Mouse (Mus musculus): ENCODE measurements around the gene Vps16. TPM values are rescaled to one million over a fixed set of nuclear protein-coding genes. Genes with fewer than 3 reads are reported as not detected.

The Vps16 gene
- polyA plus RNA-seq, 1 experiment from 2014 or later, result 83.2 TPM

DNA sequence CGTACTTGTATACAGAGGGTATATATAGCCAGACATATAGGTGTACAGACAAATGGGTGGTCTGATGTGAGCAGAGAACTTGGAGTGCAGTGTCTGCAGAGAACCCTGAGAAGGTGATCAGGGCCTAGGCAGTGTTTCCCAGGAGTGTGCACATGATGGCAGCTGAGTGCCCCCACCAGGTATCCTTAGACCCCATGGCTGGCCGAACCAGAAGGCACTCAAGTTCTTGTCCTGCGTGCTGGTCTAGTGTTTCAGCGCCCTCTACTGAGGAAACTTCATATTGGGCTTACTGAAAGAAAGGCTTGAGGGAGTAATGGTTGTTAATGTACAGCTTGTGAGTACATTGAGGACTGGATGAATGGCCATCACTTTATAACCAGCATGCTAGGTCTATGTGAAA lies 9.0 kb downstream of the Vps16 start:
- H3K27me3 ChIP-seq (ENCODE audit: control insufficient read depth, insufficient read depth, low read length), result no peaks in the 10 kb centered on the region
- no peak overlapping the region for H3K4me2 ChIP-seq (ENCODE audit: low read depth, low read length)
- 19% methylated on average over 4 of the region's 4 CpGs for whole genome bisulfite sequencing
- no peak overlapping the region for H3K27ac ChIP-seq (ENCODE audit: low read length)
- H3K36me3 ChIP-seq (ENCODE audit: control insufficient read depth, insufficient read depth, low read length), result no peaks in the 10 kb centered on the region; the same call in 1 of the 2 replicates
- no peak for ATAC-seq (ENCODE audit: insufficient read depth, low FRiP score)
- H3K4me1 ChIP-seq (ENCODE audit: control insufficient read depth, insufficient read depth, low read length), result no peaks in the 10 kb centered on the region
- H3K4me3 ChIP-seq (replicated peaks; ENCODE audit: low read length), result no peak overlapping the region
- no peak overlapping the region for H3K9ac ChIP-seq (ENCODE audit: low read length)
- no peaks in the 10 kb centered on the region for H3K9me3 ChIP-seq (replicated peaks; ENCODE audit: control insufficient read depth, low read length)

DNA sequence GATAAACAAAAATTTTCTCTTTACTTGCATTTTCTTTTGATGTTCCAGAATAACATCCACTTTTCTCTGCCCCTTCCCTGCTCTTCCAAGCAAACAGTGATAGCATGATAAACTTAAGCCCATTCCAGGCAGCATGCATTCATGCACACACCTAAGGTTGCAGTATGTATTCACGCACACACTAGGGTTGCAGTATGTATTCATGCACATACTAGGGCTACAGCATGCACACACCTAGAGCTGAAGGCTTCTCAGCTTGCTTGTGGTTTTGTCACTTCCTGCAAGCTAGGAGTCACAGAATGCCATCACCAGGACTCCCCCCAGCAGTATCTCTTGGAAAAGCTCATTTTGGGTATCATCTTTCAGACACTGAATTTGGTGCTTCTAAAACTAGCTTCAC lies 12.6 kb downstream of the Vps16 start:
- 92% methylated on average over 1 of the region's 1 CpGs for WGBS

DNA sequence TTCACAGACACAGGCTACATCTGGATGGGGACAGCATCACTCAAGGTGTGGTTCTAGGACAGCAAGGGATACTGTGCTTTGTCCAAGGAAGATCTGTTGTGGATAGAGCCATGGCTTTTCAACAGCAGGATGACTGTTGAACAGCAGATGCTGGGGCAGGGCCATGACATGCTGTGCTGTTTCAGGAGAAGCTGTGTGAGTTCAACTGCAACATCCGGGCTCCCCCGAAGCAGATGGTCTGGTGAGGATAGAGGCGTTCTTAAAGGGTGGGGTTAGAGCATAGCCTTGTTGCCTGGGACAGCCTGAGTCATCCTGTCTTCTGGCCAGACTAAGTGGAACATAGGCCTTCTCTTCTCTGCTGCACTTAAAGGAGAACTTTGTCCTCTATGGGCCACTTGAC lies 14.7 kb downstream of the Vps16 start:
- H3K9me3 ChIP-seq (replicated peaks; ENCODE audit: control insufficient read depth, low read length), result no peaks in the 10 kb centered on the region
- no peaks in the 10 kb centered on the region for H3K4me1 ChIP-seq (ENCODE audit: control insufficient read depth, insufficient read depth, low read length)
- ATAC-seq (ENCODE audit: insufficient read depth, low FRiP score), result no peak
- no peak overlapping the region for H3K4me3 ChIP-seq (replicated peaks; ENCODE audit: low read length)
- H3K27ac ChIP-seq (ENCODE audit: low read length), result no peak overlapping the region
- peaks cover 9% of the 10 kb centered on the region; the same call in 1 of the 2 replicates for H3K36me3 ChIP-seq (ENCODE audit: control insufficient read depth, insufficient read depth, low read length)
- H3K9ac ChIP-seq (ENCODE audit: low read length), result no peak overlapping the region
- H3K4me2 ChIP-seq (ENCODE audit: low read depth, low read length), result no peak overlapping the region
- 95% methylated on average over 3 of the region's 3 CpGs for WGBS
- no peaks in the 10 kb centered on the region for H3K27me3 ChIP-seq (ENCODE audit: control insufficient read depth, insufficient read depth, low read length)

More for the DNA sequence above, 12.6 kb downstream of the Vps16 start:
- no peak for ATAC-seq (ENCODE audit: insufficient read depth, low FRiP score)
- H3K36me3 ChIP-seq (ENCODE audit: control insufficient read depth, insufficient read depth, low read length), result peaks cover 9% of the 10 kb centered on the region; the same call in 1 of the 2 replicates
- H3K9me3 ChIP-seq (replicated peaks; ENCODE audit: control insufficient read depth, low read length), result no peaks in the 10 kb centered on the region
- H3K9ac ChIP-seq (ENCODE audit: low read length), result no peak overlapping the region
- H3K27ac ChIP-seq (ENCODE audit: low read length), result no peak overlapping the region
- no peaks in the 10 kb centered on the region for H3K27me3 ChIP-seq (ENCODE audit: control insufficient read depth, insufficient read depth, low read length)
- no peak overlapping the region for H3K4me2 ChIP-seq (ENCODE audit: low read depth, low read length)
- H3K4me3 ChIP-seq (replicated peaks; ENCODE audit: low read length), result no peak overlapping the region
- no peaks in the 10 kb centered on the region for H3K4me1 ChIP-seq (ENCODE audit: control insufficient read depth, insufficient read depth, low read length)

DNA sequence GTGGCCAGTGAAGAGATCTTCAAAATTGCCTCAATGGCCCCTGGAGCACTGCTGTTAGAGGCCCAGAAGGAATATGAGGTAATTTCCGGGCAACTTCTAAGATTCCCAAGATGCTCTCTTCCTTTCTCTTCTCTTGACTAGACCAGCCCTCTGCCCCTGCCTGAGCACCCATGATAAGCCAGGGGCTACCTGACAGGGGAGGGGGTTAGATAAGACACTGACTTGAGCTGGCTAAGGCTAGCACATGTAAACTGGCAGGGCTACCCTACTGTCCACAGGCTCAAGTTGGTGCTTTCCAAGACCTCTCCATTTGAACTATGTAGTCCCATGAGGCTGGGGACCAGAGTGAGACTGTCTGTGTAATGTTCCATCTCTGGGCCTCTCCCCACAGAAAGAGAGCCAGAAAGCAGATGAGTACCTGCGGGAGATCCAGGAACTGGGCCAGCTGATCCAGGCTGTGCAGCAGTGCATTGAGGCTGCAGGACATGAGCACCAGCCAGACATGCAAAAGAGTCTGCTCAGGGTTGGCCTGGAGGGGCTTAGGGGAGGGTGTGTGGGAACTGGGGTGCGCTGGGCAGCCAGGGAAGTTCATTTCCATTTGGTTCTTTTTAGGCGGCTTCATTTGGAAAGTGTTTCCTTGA lies 15.8 kb downstream of the Vps16 start:
- Histone ChIP-seq H3K4me1 (ENCODE audit: control insufficient read depth, insufficient read depth, low read length) (no peaks in the 10 kb centered on the region), H3K36me3 (ENCODE audit: control insufficient read depth, insufficient read depth, low read length) (peaks cover 9% of the 10 kb centered on the region; the same call in 1 of the 2 replicates), H3K27ac (ENCODE audit: low read length) (no peak overlapping the region), H3K9ac (ENCODE audit: low read length) (no peak overlapping the region), H3K4me2 (ENCODE audit: low read depth, low read length) (no peak overlapping the region), H3K9me3 (replicated peaks; ENCODE audit: control insufficient read depth, low read length) (no peaks in the 10 kb centered on the region), H3K27me3 (ENCODE audit: control insufficient read depth, insufficient read depth, low read length) (no peaks in the 10 kb centered on the region), H3K4me3 (replicated peaks; ENCODE audit: low read length) (no peak overlapping the region)
- no peak for ATAC-seq (ENCODE audit: insufficient read depth, low FRiP score)
- WGBS, result 85% methylated on average over 4 of the region's 4 CpGs

DNA sequence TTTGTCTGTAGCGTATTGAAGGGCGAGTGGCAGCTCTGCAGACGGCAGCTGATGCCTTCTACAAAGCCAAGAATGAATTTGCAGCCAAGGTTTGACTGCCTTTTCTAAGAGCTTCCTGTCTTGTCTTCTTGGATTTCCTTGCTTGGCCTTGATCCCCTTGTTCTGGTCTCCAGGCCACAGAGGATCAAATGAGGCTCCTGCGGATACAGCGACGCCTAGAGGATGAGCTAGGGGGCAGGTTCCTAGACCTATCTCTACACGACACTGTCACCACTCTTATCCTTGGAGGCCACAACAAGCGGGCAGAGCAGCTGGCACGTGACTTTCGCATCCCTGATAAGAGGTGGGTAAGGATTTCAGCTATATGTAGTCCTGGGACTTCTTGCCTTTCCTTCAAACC lies 18.0 kb downstream of the Vps16 start:
- no peak overlapping the region for H3K4me3 ChIP-seq (replicated peaks; ENCODE audit: low read length)
- no peaks in the 10 kb centered on the region for H3K9me3 ChIP-seq (replicated peaks; ENCODE audit: control insufficient read depth, low read length)
- no peak overlapping the region for H3K27ac ChIP-seq (ENCODE audit: low read length)
- no peak for ATAC-seq (ENCODE audit: insufficient read depth, low FRiP score)
- no peaks in the 10 kb centered on the region for H3K4me1 ChIP-seq (ENCODE audit: control insufficient read depth, insufficient read depth, low read length)
- H3K27me3 ChIP-seq (ENCODE audit: control insufficient read depth, insufficient read depth, low read length), result no peaks in the 10 kb centered on the region
- H3K36me3 ChIP-seq (ENCODE audit: control insufficient read depth, insufficient read depth, low read length), result peaks cover 9% of the 10 kb centered on the region; the same call in 1 of the 2 replicates
- H3K4me2 ChIP-seq (ENCODE audit: low read depth, low read length), result no peak overlapping the region
- no peak overlapping the region for H3K9ac ChIP-seq (ENCODE audit: low read length)
- WGBS, result 84% methylated on average over 10 of the region's 10 CpGs

DNA sequence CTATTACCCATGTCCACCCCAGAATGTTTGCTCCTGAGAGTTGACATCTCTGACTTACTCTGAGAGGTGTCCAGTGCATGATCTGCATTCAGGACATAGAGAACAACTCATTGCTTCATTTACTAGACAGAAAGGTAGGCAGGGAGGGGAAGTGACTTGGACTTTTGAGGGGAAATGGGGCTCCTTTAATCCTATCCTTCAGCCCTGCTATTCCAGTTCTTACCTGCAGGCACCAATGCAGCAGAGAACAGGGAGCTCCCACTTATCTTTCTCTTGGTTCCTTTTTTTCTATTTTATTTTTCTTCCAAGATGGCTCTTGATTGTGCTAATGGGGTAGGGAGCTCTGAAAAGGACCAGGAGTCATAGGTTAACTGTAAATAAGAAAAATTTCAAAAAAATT lies 24.3 kb downstream of the Vps16 start:
- Histone ChIP-seq H3K27me3 (ENCODE audit: control insufficient read depth, insufficient read depth, low read length) (no peaks in the 10 kb centered on the region), H3K4me1 (ENCODE audit: control insufficient read depth, insufficient read depth, low read length) (peaks cover 18% of the 10 kb centered on the region), H3K9ac (ENCODE audit: low read length) (no peak overlapping the region), H3K4me2 (ENCODE audit: low read depth, low read length) (no peak overlapping the region), H3K27ac (ENCODE audit: low read length) (no peak overlapping the region), H3K4me3 (replicated peaks; ENCODE audit: low read length) (no peak overlapping the region), H3K9me3 (replicated peaks; ENCODE audit: control insufficient read depth, low read length) (no peaks in the 10 kb centered on the region), H3K36me3 (ENCODE audit: control insufficient read depth, insufficient read depth, low read length) (no peaks in the 10 kb centered on the region)
- no peak for ATAC-seq (ENCODE audit: insufficient read depth, low FRiP score)

DNA sequence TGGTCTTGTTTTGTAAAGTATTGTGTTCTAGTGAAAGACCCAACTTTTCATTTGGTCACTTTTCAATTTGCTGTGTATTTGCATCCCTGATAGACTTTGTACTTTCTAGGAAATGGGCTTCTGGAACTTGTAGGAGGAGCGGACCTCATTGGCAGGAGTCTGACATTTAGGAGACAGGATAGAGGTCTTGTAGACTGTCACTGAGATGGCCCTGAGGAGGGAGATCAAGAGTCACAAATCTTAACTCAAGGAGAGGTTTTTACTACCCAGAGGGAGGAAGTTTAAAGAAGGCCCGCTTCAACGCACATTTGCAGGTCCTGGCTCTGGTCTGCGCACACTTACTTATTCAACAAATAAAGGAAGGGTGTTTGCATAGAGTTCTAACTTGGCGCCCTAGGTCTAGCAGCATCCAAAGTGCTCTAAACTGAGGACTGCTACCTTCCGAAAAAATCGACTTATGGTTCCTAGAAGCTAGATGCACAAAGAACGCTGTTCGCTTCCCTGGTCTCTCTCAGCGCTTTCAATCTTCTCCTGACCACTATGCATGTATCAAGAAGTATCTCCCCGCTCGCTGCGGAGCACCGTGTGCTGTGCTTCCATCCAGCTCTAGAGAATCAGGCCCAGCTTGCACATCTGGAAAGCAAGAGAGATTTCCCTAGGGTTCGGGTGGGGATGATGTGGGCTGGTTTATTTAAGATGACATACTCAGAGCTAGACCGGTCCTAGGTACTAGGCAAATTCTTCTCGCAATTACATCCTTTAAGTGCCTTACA lies 25.1 kb downstream of the Vps16 start:
- peak overlapping the region; percentile 95 for H3K4me3 ChIP-seq (replicated peaks; ENCODE audit: low read length)
- peaks cover 18% of the 10 kb centered on the region for H3K4me1 ChIP-seq (ENCODE audit: control insufficient read depth, insufficient read depth, low read length)
- WGBS, result 8% methylated on average over 17 of the region's 17 CpGs
- H3K9me3 ChIP-seq (replicated peaks; ENCODE audit: control insufficient read depth, low read length), result no peaks in the 10 kb centered on the region
- H3K27me3 ChIP-seq (ENCODE audit: control insufficient read depth, insufficient read depth, low read length), result no peaks in the 10 kb centered on the region
- H3K4me2 ChIP-seq (ENCODE audit: low read depth, low read length), result peak overlapping the region; percentile 86
- no peaks in the 10 kb centered on the region for H3K36me3 ChIP-seq (ENCODE audit: control insufficient read depth, insufficient read depth, low read length)
- peak overlapping the region; percentile 96 for H3K9ac ChIP-seq (ENCODE audit: low read length)
- no peak for ATAC-seq (ENCODE audit: insufficient read depth, low FRiP score)
- H3K27ac ChIP-seq (ENCODE audit: low read length), result no peak overlapping the region

DNA sequence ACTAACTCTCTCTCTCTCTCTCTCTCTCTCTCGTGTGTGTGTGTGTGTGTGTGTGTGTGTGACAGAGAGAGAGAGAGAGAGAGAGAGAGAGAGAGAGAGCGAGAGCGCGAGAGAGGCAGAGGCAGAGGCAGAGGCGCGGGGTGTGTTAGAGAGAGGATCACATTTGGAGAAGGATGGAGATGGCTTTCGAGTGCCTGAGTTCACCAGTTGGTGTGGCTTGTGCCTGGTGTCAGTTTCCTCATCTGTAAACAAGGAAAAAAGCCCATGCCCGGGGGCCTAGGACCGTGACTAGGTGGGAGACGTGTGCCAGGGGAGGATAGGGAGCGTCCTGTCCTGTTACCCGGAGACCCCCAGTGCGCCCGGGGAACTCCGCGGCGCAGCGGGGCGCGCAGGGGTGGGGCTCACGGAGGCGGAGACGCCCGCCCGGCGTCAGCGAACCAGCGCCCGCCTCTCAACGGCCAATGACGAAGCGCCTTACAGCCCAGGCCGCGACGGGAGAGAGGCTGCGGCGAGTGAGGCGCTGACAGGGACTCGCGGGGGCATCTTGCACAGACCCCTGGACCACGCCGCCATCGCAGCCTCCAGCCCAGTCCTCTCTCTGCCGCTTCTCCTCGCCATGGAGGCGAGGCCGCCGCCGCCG lies 25.8 kb downstream of the Vps16 start, which contains the start of gene Ptpra:
TSS of gene Ptpra (plus strand) at position 485 of the 640 bp plus-strand sequence.
- H3K9ac ChIP-seq (ENCODE audit: low read length), result peak within 1 kb of the TSS; percentile 96
- H3K4me3 ChIP-seq (replicated peaks; ENCODE audit: low read length), result peak within 1 kb of the TSS; percentile 95
- H3K27ac ChIP-seq (ENCODE audit: low read length), result peak within 1 kb of the TSS; percentile 79
- H3K4me1 ChIP-seq (ENCODE audit: control insufficient read depth, insufficient read depth, low read length), result peaks cover 22% of the 10 kb centered on the region
- 0% methylated on average over 48 of the region's 50 CpGs for WGBS
- no peaks in the 10 kb centered on the region for H3K9me3 ChIP-seq (replicated peaks; ENCODE audit: control insufficient read depth, low read length)
- peak; percentile 98 for ATAC-seq (ENCODE audit: insufficient read depth, low FRiP score)
- H3K27me3 ChIP-seq (ENCODE audit: control insufficient read depth, insufficient read depth, low read length), result no peaks in the 10 kb centered on the region
- H3K36me3 ChIP-seq (ENCODE audit: control insufficient read depth, insufficient read depth, low read length), result no peaks in the 10 kb centered on the region
- H3K4me2 ChIP-seq (ENCODE audit: low read depth, low read length), result peak within 1 kb of the TSS; percentile 86

DNA sequence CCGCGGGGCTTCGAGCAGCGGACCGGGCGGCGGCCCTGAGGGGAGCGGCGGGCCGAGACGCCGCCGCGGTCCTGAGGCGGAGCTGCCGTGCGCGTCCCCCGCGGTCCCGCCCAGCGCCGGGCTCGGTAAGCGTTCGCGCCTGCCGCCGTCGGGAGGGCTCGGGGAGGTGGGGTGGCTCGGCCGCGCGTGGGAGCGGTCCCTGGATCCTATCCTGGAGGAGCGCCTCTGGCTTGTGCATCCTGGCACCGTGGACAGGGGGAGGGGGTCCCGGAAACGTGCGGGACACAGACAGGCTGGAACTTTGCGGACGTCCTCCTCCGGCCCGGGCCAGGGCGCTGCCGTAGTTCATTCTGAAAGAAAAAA lies 26.3 kb downstream of the Vps16 start:
- Histone ChIP-seq H3K36me3 (ENCODE audit: control insufficient read depth, insufficient read depth, low read length) (no peaks in the 10 kb centered on the region), H3K9me3 (replicated peaks; ENCODE audit: control insufficient read depth, low read length) (no peaks in the 10 kb centered on the region), H3K4me1 (ENCODE audit: control insufficient read depth, insufficient read depth, low read length) (peaks cover 23% of the 10 kb centered on the region), H3K9ac (ENCODE audit: low read length) (peak overlapping the region; percentile 96), H3K4me2 (ENCODE audit: low read depth, low read length) (peak overlapping the region; percentile 86), H3K27ac (ENCODE audit: low read length) (peak overlapping the region; percentile 79), H3K4me3 (replicated peaks; ENCODE audit: low read length) (peak overlapping the region; percentile 95), H3K27me3 (ENCODE audit: control insufficient read depth, insufficient read depth, low read length) (no peaks in the 10 kb centered on the region)
- peak; percentile 89 for ATAC-seq (ENCODE audit: insufficient read depth, low FRiP score)
- under 1% methylated on average over 45 of the region's 47 CpGs for WGBS

All from stomach, embryonic 16.5 days (tissue).